ENCODE assay signal across 8 mouse cellular contexts in genomic region chr11:94872921-94873320, GRCm38 (mm10).
A peak's percentile ranks its signal among the peaks of the same experiment; 100 is the strongest.
DNase-seq lines count a peak whose midpoint lies in the region; ATAC-seq lines count a peak whose summit lies in the region.

No protein-coding gene starts in this region.

- peak; percentile 72 for DNase-seq in 3T3-L1 (ENCODE audit: low read depth, low spot score)
- DNase-seq in gastrocnemius, postnatal 10 days = peak; percentile 79
- peak; percentile 56 for DNase-seq in limb, embryonic 11.5 days (ENCODE audit: low spot score)
- peak; percentile 73 for DNase-seq in midbrain, embryonic 14.5 days
- no peak for DNase-seq in T-cell, adult 2 months (ENCODE audit: low spot score)

- H3K9me3 ChIP-seq in hindbrain, embryonic 15.5 days = no peaks in the 10 kb centered on the region
- H3K9me3 ChIP-seq in limb, embryonic 11.5 days (ENCODE audit: control insufficient read depth, low read length) = no peaks in the 10 kb centered on the region
- H3K9me3 ChIP-seq in midbrain, embryonic 14.5 days (ENCODE audit: control insufficient read depth, low read length) = no peaks in the 10 kb centered on the region
- H3K9me3 ChIP-seq in stomach, embryonic 15.5 days = no peaks in the 10 kb centered on the region

- under 1% methylated on average over 19 of the region's 19 CpGs for WGBS in hindbrain, embryonic 15.5 days
- WGBS in limb, embryonic 11.5 days = 2% methylated on average over 19 of the region's 19 CpGs
- WGBS in midbrain, embryonic 14.5 days = under 1% methylated on average over 19 of the region's 19 CpGs
- under 1% methylated on average over 19 of the region's 19 CpGs for WGBS in stomach, embryonic 15.5 days

- peak overlapping the region; percentile 75 for H3K4me2 ChIP-seq in hindbrain, embryonic 15.5 days
- H3K4me2 ChIP-seq in limb, embryonic 11.5 days (ENCODE audit: low read depth, severe bottlenecking) = peak overlapping the region; percentile 34
- peak overlapping the region; percentile 58 for H3K4me2 ChIP-seq in midbrain, embryonic 14.5 days (ENCODE audit: low read length)
- peak overlapping the region; percentile 44 for H3K4me2 ChIP-seq in stomach, embryonic 15.5 days

- H3K4me3 ChIP-seq in hindbrain, embryonic 15.5 days = peak overlapping the region; percentile 35
- 0 out of 2 replicates have a peak overlapping the region, but pooled peaks have one; percentile 8 for H3K4me3 ChIP-seq in limb, embryonic 11.5 days (ENCODE audit: low read depth, low read length)
- peak overlapping the region; percentile 17 for H3K4me3 ChIP-seq in midbrain, embryonic 14.5 days (replicated peaks; ENCODE audit: low read depth, low read length)
- H3K4me3 ChIP-seq in stomach, embryonic 15.5 days (replicated peaks) = peak overlapping the region; percentile 26; the same call in 1 of the 2 replicates

- peaks cover 20% of the 10 kb centered on the region for H3K4me1 ChIP-seq in hindbrain, embryonic 15.5 days (replicated peaks)
- peaks cover 27% of the 10 kb centered on the region for H3K4me1 ChIP-seq in limb, embryonic 11.5 days (ENCODE audit: control insufficient read depth, insufficient read depth, low read length)
- H3K4me1 ChIP-seq in midbrain, embryonic 14.5 days (ENCODE audit: control insufficient read depth, insufficient read depth, low read length) = no peaks in the 10 kb centered on the region
- peaks cover 28% of the 10 kb centered on the region for H3K4me1 ChIP-seq in stomach, embryonic 15.5 days

- no peaks in the 10 kb centered on the region for H3K36me3 ChIP-seq in hindbrain, embryonic 15.5 days
- H3K36me3 ChIP-seq in limb, embryonic 11.5 days (ENCODE audit: control insufficient read depth, insufficient read depth, low read length) = no peaks in the 10 kb centered on the region
- H3K36me3 ChIP-seq in midbrain, embryonic 14.5 days (ENCODE audit: control insufficient read depth, insufficient read depth, low read length) = no peaks in the 10 kb centered on the region
- H3K36me3 ChIP-seq in stomach, embryonic 15.5 days = no peaks in the 10 kb centered on the region

- H3K27ac ChIP-seq in hindbrain, embryonic 15.5 days (replicated peaks) = no peak overlapping the region
- H3K27ac ChIP-seq in limb, embryonic 11.5 days (replicated peaks; ENCODE audit: low read depth, low read length) = 0 out of 2 replicates have a peak overlapping the region, but pooled peaks have one; percentile 55
- no peak overlapping the region for H3K27ac ChIP-seq in midbrain, embryonic 14.5 days (replicated peaks; ENCODE audit: low read depth, low read length)
- H3K27ac ChIP-seq in stomach, embryonic 15.5 days = peak overlapping the region; percentile 95

- ATAC-seq in common myeloid progenitor, adult 5-6 weeks (replicated peaks; ENCODE audit: low read depth, poor library complexity, severe bottlenecking) = 0 out of 2 replicates have a peak, but pooled peaks have one; percentile 10
- peak; percentile 87 for ATAC-seq in hindbrain, embryonic 15.5 days (ENCODE audit: low FRiP score, low read depth)
- ATAC-seq in limb, embryonic 11.5 days (ENCODE audit: insufficient number of reproducible peaks, low FRiP score, low TSS enrichment, low read depth) = peak; percentile 46; the same call in 1 of the 2 replicates
- no peak for ATAC-seq in midbrain, embryonic 14.5 days (ENCODE audit: low FRiP score, low TSS enrichment)
- ATAC-seq in stomach, embryonic 15.5 days (ENCODE audit: insufficient read depth, low FRiP score, low read depth) = peak; percentile 75

- 0 out of 2 replicates have a peak overlapping the region, but pooled peaks have one; percentile 1 for H3K9ac ChIP-seq in hindbrain, embryonic 15.5 days
- H3K9ac ChIP-seq in limb, embryonic 11.5 days (ENCODE audit: low read length) = peak overlapping the region; percentile 28; the same call in 1 of the 2 replicates
- peak overlapping the region; percentile 35; the same call in 1 of the 2 replicates for H3K9ac ChIP-seq in midbrain, embryonic 14.5 days (replicated peaks; ENCODE audit: low read length)
- no peak overlapping the region for H3K9ac ChIP-seq in stomach, embryonic 15.5 days

- 0 out of 2 replicates have a peak, but pooled peaks cover 15% of the 10 kb centered on the region for H3K27me3 ChIP-seq in hindbrain, embryonic 15.5 days
- H3K27me3 ChIP-seq in limb, embryonic 11.5 days (ENCODE audit: control insufficient read depth, insufficient read depth, low read length) = no peaks in the 10 kb centered on the region
- H3K27me3 ChIP-seq in midbrain, embryonic 14.5 days (ENCODE audit: control insufficient read depth, insufficient read depth, low read length) = peaks cover 14% of the 10 kb centered on the region
- no peaks in the 10 kb centered on the region for H3K27me3 ChIP-seq in stomach, embryonic 15.5 days (replicated peaks)

Comparison
In these comparisons a context has a peak if more than half of its experiments do, and no peak if none do; other contexts are left out.
1. H3K27ac ChIP-seq: peak in limb, embryonic 11.5 days (single experiment) and stomach, embryonic 15.5 days (single experiment); none in hindbrain, embryonic 15.5 days (single experiment) and midbrain, embryonic 14.5 days (single experiment).
2. Peak in every context shown above with its lines, with median percentiles within 50 percentile points of each other: H3K4me2 ChIP-seq and H3K4me3 ChIP-seq.